Mouse (Mus musculus): ENCODE measurements around the gene Gm15517. TPM values are rescaled to one million over a fixed set of nuclear protein-coding genes. Genes with fewer than 3 reads are reported as not detected.

Gene Gm15517
- polyA plus RNA-seq, 1 experiment from 2014 or later = not detected

DNA sequence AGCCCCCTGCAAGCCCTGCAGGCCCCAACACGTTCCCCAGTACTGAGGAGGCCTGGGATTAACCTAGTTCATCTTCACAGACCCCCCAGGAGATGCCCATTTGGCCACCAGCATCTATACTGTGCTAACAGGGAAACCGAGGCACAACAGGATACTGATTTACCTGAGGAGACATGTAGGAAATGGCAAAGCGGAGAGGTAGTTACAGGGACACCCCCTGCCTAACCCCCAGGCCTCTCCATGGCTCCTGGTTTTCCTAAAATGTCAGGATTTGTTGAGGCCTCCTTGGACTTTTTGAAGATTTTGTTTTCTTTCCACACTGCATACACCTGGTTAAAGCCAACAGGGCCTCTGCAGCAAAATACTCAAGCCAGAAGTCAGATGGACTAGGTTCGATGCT lies 4.0 kb upstream of the Gm15517 start, which contains the start of gene Acp4:
Acp4 (minus strand) TSS at position 101 of the 400 bp plus-strand sequence.
- H3K27ac ChIP-seq (ENCODE audit: low read depth) = no peak within 1 kb of the TSS
- WGBS = 77% methylated on average over 4 of the region's 4 CpGs

DNA sequence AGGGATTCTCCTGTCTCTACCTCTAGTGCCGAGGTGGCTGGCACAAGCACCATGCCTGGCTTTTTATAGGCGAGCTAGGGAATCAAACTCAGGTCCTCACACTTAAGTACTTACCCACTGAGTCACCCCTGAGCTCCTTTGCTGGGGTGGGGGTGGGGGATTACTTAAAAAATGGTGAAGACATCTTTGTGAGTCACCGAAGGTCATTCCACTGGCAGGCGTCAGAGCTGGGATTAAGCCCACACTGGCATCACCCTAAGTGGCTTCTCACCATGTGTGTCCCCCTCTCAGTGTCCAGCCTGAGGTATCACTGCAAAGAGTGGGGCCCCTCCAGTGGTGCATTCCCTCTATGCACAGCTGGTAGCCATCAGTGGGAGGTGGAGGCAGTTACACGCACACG lies 837 bp upstream of the Gm15517 start:
- no peaks in the 10 kb centered on the region for H3K4me1 ChIP-seq (replicated peaks; ENCODE audit: control insufficient read depth, insufficient read depth, low read length)
- H3K4me2 ChIP-seq (ENCODE audit: low read length) = no peak overlapping the region
- no peak overlapping the region for H3K27ac ChIP-seq (ENCODE audit: low read depth)
- H3K9ac ChIP-seq (ENCODE audit: low read length) = no peak overlapping the region
- WGBS = 81% methylated on average over 6 of the region's 6 CpGs
- ATAC-seq (replicated peaks; ENCODE audit: low FRiP score, low TSS enrichment, low read depth) (no peak), DNase-seq (ENCODE audit: low spot score) (no peak)
- H3K36me3 ChIP-seq (ENCODE audit: control insufficient read depth, insufficient read depth, low read length) = no peaks in the 10 kb centered on the region; the same call in 1 of the 2 replicates
- peaks cover 8% of the 10 kb centered on the region; the same call in 1 of the 2 replicates for H3K27me3 ChIP-seq (replicated peaks; ENCODE audit: control insufficient read depth, insufficient read depth, low read length)
- H3K9me3 ChIP-seq (ENCODE audit: control insufficient read depth, low read length) = no peaks in the 10 kb centered on the region
- H3K4me3 ChIP-seq (ENCODE audit: low read depth, low read length) = no peak overlapping the region

More for the DNA sequence above, 4.0 kb upstream of the Gm15517 start, which contains the start of gene Acp4:
- Histone ChIP-seq H3K9me3 (ENCODE audit: control insufficient read depth, low read length) (no peaks in the 10 kb centered on the region), H3K4me2 (ENCODE audit: low read length) (no peak within 1 kb of the TSS), H3K4me3 (ENCODE audit: low read depth, low read length) (no peak within 1 kb of the TSS), H3K9ac (ENCODE audit: low read length) (no peak within 1 kb of the TSS), H3K27me3 (replicated peaks; ENCODE audit: control insufficient read depth, insufficient read depth, low read length) (no peaks in the 10 kb centered on the region), H3K36me3 (ENCODE audit: control insufficient read depth, insufficient read depth, low read length) (peaks cover 20% of the 10 kb centered on the region), H3K4me1 (replicated peaks; ENCODE audit: control insufficient read depth, insufficient read depth, low read length) (no peaks in the 10 kb centered on the region)
- DNase-seq (ENCODE audit: low spot score) = no peak
- ATAC-seq (replicated peaks; ENCODE audit: low FRiP score, low TSS enrichment, low read depth) = no peak

DNA sequence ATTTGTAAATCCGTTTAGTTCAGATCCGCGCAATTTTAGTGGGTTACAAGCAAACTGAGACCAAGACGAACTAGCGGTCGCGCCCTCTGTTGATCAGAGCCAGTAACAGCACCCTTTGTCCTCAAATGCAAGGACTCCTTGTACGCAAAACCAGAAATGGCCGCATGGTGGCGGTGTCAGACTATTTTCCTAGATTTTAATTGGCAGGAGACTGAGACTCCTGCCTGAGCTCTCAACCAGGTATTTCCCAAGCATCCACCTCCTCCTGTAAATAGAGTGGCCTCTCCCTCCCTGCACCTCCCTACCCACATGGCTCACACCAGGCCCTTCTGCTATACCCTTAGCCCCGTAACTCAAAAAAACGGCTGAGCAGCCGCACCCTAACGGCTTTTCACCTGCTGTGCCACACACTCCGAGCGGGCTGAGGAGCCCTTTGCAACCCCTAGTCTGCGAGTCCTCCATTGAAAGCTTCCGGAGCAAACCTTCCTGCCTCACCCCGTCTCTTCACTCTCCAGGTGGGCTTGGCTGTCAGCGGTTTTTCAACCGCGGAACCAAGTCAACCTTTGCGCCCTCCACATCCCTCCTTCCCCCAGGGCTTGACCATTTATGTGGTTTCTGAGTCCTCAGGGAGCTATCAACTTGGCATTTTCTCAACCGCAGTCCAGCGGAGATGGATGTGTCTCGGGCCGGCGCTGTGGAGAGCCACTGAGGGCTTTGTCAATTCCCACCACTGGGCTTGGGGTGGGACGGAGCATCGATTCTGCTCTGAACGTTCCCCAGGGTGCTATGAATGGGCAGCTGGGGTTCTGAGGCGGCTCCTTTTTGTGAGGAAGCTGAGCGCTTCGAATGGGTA lies 1.8 kb downstream of the Gm15517 start:
- H3K36me3 ChIP-seq (ENCODE audit: control insufficient read depth, insufficient read depth, low read length) = no peaks in the 10 kb centered on the region
- peaks cover 8% of the 10 kb centered on the region; the same call in 1 of the 2 replicates for H3K27me3 ChIP-seq (replicated peaks; ENCODE audit: control insufficient read depth, insufficient read depth, low read length)
- H3K4me2 ChIP-seq (ENCODE audit: low read length) = peak overlapping the region; percentile 31
- 4% methylated on average over 34 of the region's 34 CpGs for WGBS
- no peaks in the 10 kb centered on the region for H3K9me3 ChIP-seq (ENCODE audit: control insufficient read depth, low read length)
- no peak overlapping the region for H3K27ac ChIP-seq (ENCODE audit: low read depth)
- no peak overlapping the region for H3K4me3 ChIP-seq (ENCODE audit: low read depth, low read length)
- H3K4me1 ChIP-seq (replicated peaks; ENCODE audit: control insufficient read depth, insufficient read depth, low read length) = no peaks in the 10 kb centered on the region
- H3K9ac ChIP-seq (ENCODE audit: low read length) = no peak overlapping the region
- ATAC-seq (replicated peaks; ENCODE audit: low FRiP score, low TSS enrichment, low read depth) (peak; percentile 82), DNase-seq (ENCODE audit: low spot score) (peak; percentile 100)

DNA sequence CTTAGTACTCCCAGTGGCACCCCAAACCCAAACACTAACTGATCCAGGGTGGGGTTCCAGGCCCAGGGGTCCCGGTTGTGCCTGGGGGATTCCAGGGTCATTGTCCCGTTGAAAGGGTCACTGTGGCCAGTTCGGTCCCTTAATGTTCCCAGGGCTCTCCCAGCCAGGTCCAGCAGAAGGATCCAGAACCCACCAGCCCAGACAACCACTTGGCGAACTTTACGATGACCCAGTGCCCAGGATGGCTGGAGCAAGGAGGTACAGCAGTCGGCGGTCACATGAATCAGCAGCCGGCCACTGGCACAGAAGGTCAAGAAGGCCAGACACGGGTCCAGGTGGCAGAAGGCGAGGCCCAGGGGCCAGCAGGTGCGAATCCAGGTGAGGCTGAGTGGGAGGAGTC lies 6.9 kb downstream of the Gm15517 start:
- WGBS = 78% methylated on average over 11 of the region's 11 CpGs
- Histone ChIP-seq H3K4me1 (replicated peaks; ENCODE audit: control insufficient read depth, insufficient read depth, low read length) (no peaks in the 10 kb centered on the region), H3K9ac (ENCODE audit: low read length) (no peak overlapping the region), H3K27me3 (replicated peaks; ENCODE audit: control insufficient read depth, insufficient read depth, low read length) (peaks cover 7% of the 10 kb centered on the region; the same call in 1 of the 2 replicates), H3K9me3 (ENCODE audit: control insufficient read depth, low read length) (no peaks in the 10 kb centered on the region), H3K4me3 (ENCODE audit: low read depth, low read length) (no peak overlapping the region), H3K36me3 (ENCODE audit: control insufficient read depth, insufficient read depth, low read length) (no peaks in the 10 kb centered on the region), H3K27ac (ENCODE audit: low read depth) (no peak overlapping the region), H3K4me2 (ENCODE audit: low read length) (no peak overlapping the region)
- ATAC-seq (replicated peaks; ENCODE audit: low FRiP score, low TSS enrichment, low read depth) = no peak
- no peak for DNase-seq (ENCODE audit: low spot score)

DNA sequence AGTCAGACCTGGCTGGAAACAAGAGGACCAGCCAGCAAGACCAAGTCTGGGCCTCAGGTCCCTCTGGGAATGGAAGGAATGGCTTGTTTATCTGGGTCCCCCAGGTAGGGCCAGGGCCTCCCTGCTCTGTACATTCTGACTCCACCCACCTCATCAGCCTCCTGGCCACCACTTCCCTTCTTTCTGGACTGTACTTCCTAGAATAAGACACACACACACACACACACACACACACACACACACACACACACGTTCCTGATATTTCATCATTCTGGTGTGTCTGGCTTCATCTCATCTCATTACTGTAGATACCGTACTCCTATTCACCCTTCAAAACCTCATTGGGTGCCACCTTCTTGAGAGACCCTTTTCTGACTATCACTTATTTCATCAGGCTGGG lies 8.2 kb downstream of the Gm15517 start:
- Histone ChIP-seq H3K4me3 (ENCODE audit: low read depth, low read length) (no peak overlapping the region), H3K27ac (ENCODE audit: low read depth) (no peak overlapping the region), H3K36me3 (ENCODE audit: control insufficient read depth, insufficient read depth, low read length) (no peaks in the 10 kb centered on the region), H3K9ac (ENCODE audit: low read length) (no peak overlapping the region), H3K4me2 (ENCODE audit: low read length) (no peak overlapping the region), H3K9me3 (ENCODE audit: control insufficient read depth, low read length) (no peaks in the 10 kb centered on the region), H3K27me3 (replicated peaks; ENCODE audit: control insufficient read depth, insufficient read depth, low read length) (no peaks in the 10 kb centered on the region; the same call in 1 of the 2 replicates), H3K4me1 (replicated peaks; ENCODE audit: control insufficient read depth, insufficient read depth, low read length) (no peaks in the 10 kb centered on the region)
- 85% methylated on average over 2 of the region's 2 CpGs for WGBS
- ATAC-seq (replicated peaks; ENCODE audit: low FRiP score, low TSS enrichment, low read depth) (no peak), DNase-seq (ENCODE audit: low spot score) (no peak)

DNA sequence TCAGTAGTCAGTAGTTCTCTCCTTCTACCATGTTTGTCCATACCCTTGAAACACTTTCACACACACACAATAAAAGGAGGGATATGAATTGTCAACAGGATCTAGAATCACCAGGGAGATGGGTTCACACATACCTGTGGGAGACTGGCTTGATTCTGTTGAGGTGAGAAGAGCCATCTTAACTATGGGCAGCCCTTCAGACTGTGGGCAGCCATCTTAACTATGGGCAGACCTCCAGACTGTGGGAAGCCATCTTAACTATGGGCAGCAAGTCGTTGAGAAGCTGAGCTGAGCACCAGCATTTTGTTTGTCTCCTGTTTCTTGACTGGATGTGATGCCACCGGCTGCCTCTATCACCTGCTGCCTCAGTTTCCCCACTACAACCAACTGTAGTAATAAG lies 10.1 kb downstream of the Gm15517 start:
- H3K9me3 ChIP-seq (ENCODE audit: control insufficient read depth, low read length) = no peaks in the 10 kb centered on the region
- H3K27me3 ChIP-seq (replicated peaks; ENCODE audit: control insufficient read depth, insufficient read depth, low read length) = no peaks in the 10 kb centered on the region; the same call in 1 of the 2 replicates
- 79% methylated on average over 2 of the region's 2 CpGs for WGBS
- no peak overlapping the region for H3K4me2 ChIP-seq (ENCODE audit: low read length)
- no peak overlapping the region for H3K4me3 ChIP-seq (ENCODE audit: low read depth, low read length)
- no peaks in the 10 kb centered on the region for H3K36me3 ChIP-seq (ENCODE audit: control insufficient read depth, insufficient read depth, low read length)
- no peak overlapping the region for H3K9ac ChIP-seq (ENCODE audit: low read length)
- H3K4me1 ChIP-seq (replicated peaks; ENCODE audit: control insufficient read depth, insufficient read depth, low read length) = no peaks in the 10 kb centered on the region
- DNase-seq (ENCODE audit: low spot score) = no peak
- ATAC-seq (replicated peaks; ENCODE audit: low FRiP score, low TSS enrichment, low read depth) = no peak
- H3K27ac ChIP-seq (ENCODE audit: low read depth) = no peak overlapping the region

DNA sequence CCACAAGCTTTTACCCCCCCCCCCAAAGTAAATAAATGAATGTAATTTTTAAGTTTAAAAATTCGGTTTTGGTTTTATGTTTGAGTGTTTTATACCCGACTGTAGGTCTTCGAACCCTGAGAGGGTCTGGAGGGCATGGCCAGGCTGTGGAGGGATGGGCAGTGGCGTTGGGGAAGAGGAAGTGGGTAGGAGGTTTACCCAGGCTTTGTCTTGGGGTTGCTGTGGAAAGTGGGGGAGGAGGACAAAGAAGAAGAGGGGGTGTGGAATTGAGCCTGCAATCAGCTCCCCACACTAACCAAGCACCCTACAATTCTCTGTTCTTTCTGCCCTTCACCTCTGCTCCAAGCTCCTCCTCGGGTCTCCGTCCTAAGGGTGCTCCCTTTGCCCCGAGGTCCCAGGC lies 11.3 kb downstream of the Gm15517 start:
- 87% methylated on average over 7 of the region's 7 CpGs for WGBS
- ATAC-seq (replicated peaks; ENCODE audit: low FRiP score, low TSS enrichment, low read depth) = no peak

DNA sequence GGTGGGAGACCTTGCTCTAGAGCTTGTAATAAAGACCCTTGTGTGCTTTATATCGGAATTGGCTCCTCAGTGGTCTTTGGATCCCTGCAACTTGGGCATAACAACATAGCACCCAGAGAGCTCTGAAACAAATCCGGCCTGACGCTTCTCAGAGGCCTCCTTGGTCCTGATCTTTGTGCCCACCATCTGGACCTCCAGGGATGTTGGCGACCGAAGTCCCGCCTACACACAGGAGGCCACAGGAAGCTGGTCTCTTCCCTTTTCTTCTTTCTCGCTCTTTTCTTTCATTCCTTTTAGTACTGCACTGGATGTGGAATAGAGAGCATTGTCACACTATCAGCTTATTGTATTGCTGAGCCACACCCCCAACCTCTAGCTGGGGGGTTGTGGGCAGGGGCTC lies 12.2 kb downstream of the Gm15517 start:
- Histone ChIP-seq H3K27me3 (replicated peaks; ENCODE audit: control insufficient read depth, insufficient read depth, low read length) (no peaks in the 10 kb centered on the region; the same call in 1 of the 2 replicates), H3K36me3 (ENCODE audit: control insufficient read depth, insufficient read depth, low read length) (no peaks in the 10 kb centered on the region), H3K27ac (ENCODE audit: low read depth) (no peak overlapping the region), H3K4me1 (replicated peaks; ENCODE audit: control insufficient read depth, insufficient read depth, low read length) (no peaks in the 10 kb centered on the region), H3K4me2 (ENCODE audit: low read length) (no peak overlapping the region), H3K4me3 (ENCODE audit: low read depth, low read length) (no peak overlapping the region), H3K9ac (ENCODE audit: low read length) (no peak overlapping the region), H3K9me3 (ENCODE audit: control insufficient read depth, low read length) (no peaks in the 10 kb centered on the region)
- WGBS = 79% methylated on average over 7 of the region's 7 CpGs
- ATAC-seq (replicated peaks; ENCODE audit: low FRiP score, low TSS enrichment, low read depth) = no peak
- no peak for DNase-seq (ENCODE audit: low spot score)

More for the DNA sequence above, 11.3 kb downstream of the Gm15517 start:
- H3K9me3 ChIP-seq (ENCODE audit: control insufficient read depth, low read length) = no peaks in the 10 kb centered on the region
- no peak for DNase-seq (ENCODE audit: low spot score)
- no peaks in the 10 kb centered on the region; the same call in 1 of the 2 replicates for H3K27me3 ChIP-seq (replicated peaks; ENCODE audit: control insufficient read depth, insufficient read depth, low read length)
- no peak overlapping the region for H3K4me3 ChIP-seq (ENCODE audit: low read depth, low read length)
- no peak overlapping the region for H3K4me2 ChIP-seq (ENCODE audit: low read length)
- no peak overlapping the region for H3K9ac ChIP-seq (ENCODE audit: low read length)
- no peaks in the 10 kb centered on the region for H3K4me1 ChIP-seq (replicated peaks; ENCODE audit: control insufficient read depth, insufficient read depth, low read length)
- no peaks in the 10 kb centered on the region for H3K36me3 ChIP-seq (ENCODE audit: control insufficient read depth, insufficient read depth, low read length)
- no peak overlapping the region for H3K27ac ChIP-seq (ENCODE audit: low read depth)
